Mouse (Mus musculus): ENCODE measurements around the gene Nes. TPM values are rescaled to one million over a fixed set of nuclear protein-coding genes. Genes with fewer than 3 reads are reported as not detected.

Nes gene
- polyA plus RNA-seq, 1 experiment from 2014 or later, result 31.8 TPM

- ATAC-seq (ENCODE audit: low FRiP score, low read depth), result peak; percentile 72
- Histone ChIP-seq H3K4me2 (peak overlapping the region; percentile 73), H3K4me3 (peak overlapping the region; percentile 38), H3K4me1 (replicated peaks) (peaks cover 54% of the 10 kb centered on the region), H3K36me3 (no peaks in the 10 kb centered on the region), H3K27me3 (0 out of 2 replicates have a peak, but pooled peaks cover 5% of the 10 kb centered on the region), H3K9ac (peak overlapping the region; percentile 28; the same call in 1 of the 2 replicates), H3K9me3 (no peaks in the 10 kb centered on the region), H3K27ac (replicated peaks) (peak overlapping the region; percentile 68)
- WGBS, result under 1% methylated on average over 15 of the region's 15 CpGs
Measured at GRCm38 (mm10) chr3:87987633-87988032, 16.8 kb downstream of the Nes start.

- Histone ChIP-seq H3K4me2 (peak overlapping the region; percentile 73), H3K36me3 (no peaks in the 10 kb centered on the region), H3K4me1 (replicated peaks) (peaks cover 49% of the 10 kb centered on the region), H3K27ac (replicated peaks) (peak overlapping the region; percentile 68), H3K4me3 (peak overlapping the region; percentile 38), H3K9me3 (no peaks in the 10 kb centered on the region), H3K27me3 (peaks cover 8% of the 10 kb centered on the region), H3K9ac (peak overlapping the region; percentile 28; the same call in 1 of the 2 replicates)
- 11% methylated on average over 15 of the region's 15 CpGs for WGBS
- ATAC-seq (ENCODE audit: low FRiP score, low read depth), result peak; percentile 5; the same call in 1 of the 2 replicates
Measured at GRCm38 (mm10) chr3:87988068-87988467, 17.2 kb downstream of the Nes start.

GRCm38 (mm10) chr3:87989935-87990334 lies 19.1 kb downstream of the Nes start:
- H3K9ac ChIP-seq, result no peak overlapping the region
- WGBS, result 42% methylated on average over 10 of the region's 10 CpGs
- no peak overlapping the region for H3K4me3 ChIP-seq
- H3K4me2 ChIP-seq, result no peak overlapping the region
- H3K4me1 ChIP-seq (replicated peaks), result peaks cover 36% of the 10 kb centered on the region
- ATAC-seq (ENCODE audit: low FRiP score, low read depth), result no peak
- H3K27ac ChIP-seq (replicated peaks), result no peak overlapping the region
- H3K9me3 ChIP-seq, result no peaks in the 10 kb centered on the region
- H3K27me3 ChIP-seq, result peaks cover 25% of the 10 kb centered on the region
- H3K36me3 ChIP-seq, result no peaks in the 10 kb centered on the region

GRCm38 (mm10) chr3:87993436-87993835 lies 22.6 kb downstream of the Nes start:
- Histone ChIP-seq H3K36me3 (no peaks in the 10 kb centered on the region), H3K4me2 (no peak overlapping the region), H3K27me3 (peaks cover 58% of the 10 kb centered on the region), H3K9ac (no peak overlapping the region), H3K4me3 (no peak overlapping the region), H3K27ac (replicated peaks) (no peak overlapping the region), H3K4me1 (replicated peaks) (peaks cover 18% of the 10 kb centered on the region), H3K9me3 (no peaks in the 10 kb centered on the region)
- no peak for ATAC-seq (ENCODE audit: low FRiP score, low read depth)
- 6% methylated on average over 5 of the region's 6 CpGs for WGBS

- H3K27me3 ChIP-seq, result peaks cover 73% of the 10 kb centered on the region
- H3K4me2 ChIP-seq, result no peak overlapping the region
- 29% methylated on average over 11 of the region's 11 CpGs for WGBS
- ATAC-seq (ENCODE audit: low FRiP score, low read depth), result no peak
- H3K9ac ChIP-seq, result no peak overlapping the region
- H3K36me3 ChIP-seq, result no peaks in the 10 kb centered on the region
- H3K4me1 ChIP-seq (replicated peaks), result peaks cover 31% of the 10 kb centered on the region
- H3K27ac ChIP-seq (replicated peaks), result no peak overlapping the region
- H3K9me3 ChIP-seq, result no peaks in the 10 kb centered on the region
- H3K4me3 ChIP-seq, result no peak overlapping the region
Measured at GRCm38 (mm10) chr3:87995331-87995730, 24.5 kb downstream of the Nes start.

- H3K4me2 ChIP-seq, result peak overlapping the region; percentile 97
- H3K9me3 ChIP-seq, result no peaks in the 10 kb centered on the region
- peaks cover 40% of the 10 kb centered on the region for H3K4me1 ChIP-seq (replicated peaks)
- H3K4me3 ChIP-seq, result peak overlapping the region; percentile 49
- WGBS, result 8% methylated on average over 15 of the region's 15 CpGs
- ATAC-seq (ENCODE audit: low FRiP score, low read depth), result no peak
- H3K27ac ChIP-seq (replicated peaks), result no peak overlapping the region
- H3K36me3 ChIP-seq, result no peaks in the 10 kb centered on the region
- H3K27me3 ChIP-seq, result peaks cover 83% of the 10 kb centered on the region
- 0 out of 2 replicates have a peak overlapping the region, but pooled peaks have one; percentile 56 for H3K9ac ChIP-seq
Measured at GRCm38 (mm10) chr3:87996401-87996800, 25.5 kb downstream of the Nes start.

GRCm38 (mm10) chr3:87996971-87997614 lies 26.2 kb downstream of the Nes start:
- Histone ChIP-seq H3K4me1 (replicated peaks) (peaks cover 47% of the 10 kb centered on the region), H3K27me3 (peaks cover 90% of the 10 kb centered on the region), H3K4me2 (peak overlapping the region; percentile 97), H3K4me3 (peak overlapping the region; percentile 49), H3K9me3 (no peaks in the 10 kb centered on the region), H3K36me3 (no peaks in the 10 kb centered on the region), H3K27ac (replicated peaks) (no peak overlapping the region), H3K9ac (peak overlapping the region; percentile 56)
- under 1% methylated on average over 49 of the region's 49 CpGs for WGBS
- ATAC-seq (ENCODE audit: low FRiP score, low read depth), result no peak

GRCm38 (mm10) chr3:87998747-87999146 lies 27.9 kb downstream of the Nes start:
- peak overlapping the region; percentile 75 for H3K27ac ChIP-seq (replicated peaks)
- H3K9me3 ChIP-seq, result no peaks in the 10 kb centered on the region
- H3K4me1 ChIP-seq (replicated peaks), result peaks cover 55% of the 10 kb centered on the region
- 2% methylated on average over 5 of the region's 7 CpGs for WGBS
- no peaks in the 10 kb centered on the region for H3K36me3 ChIP-seq
- H3K27me3 ChIP-seq, result peaks cover 97% of the 10 kb centered on the region
- H3K4me3 ChIP-seq, result peak overlapping the region; percentile 45
- H3K9ac ChIP-seq, result peak overlapping the region; percentile 44; the same call in 1 of the 2 replicates
- peak; percentile 70 for ATAC-seq (ENCODE audit: low FRiP score, low read depth)
- H3K4me2 ChIP-seq, result peak overlapping the region; percentile 97

GRCm38 (mm10) chr3:87999243-87999895 lies 28.5 kb downstream of the Nes start:
- Histone ChIP-seq H3K36me3 (no peaks in the 10 kb centered on the region), H3K9ac (peak overlapping the region; percentile 44), H3K27me3 (peaks cover 96% of the 10 kb centered on the region), H3K27ac (replicated peaks) (peak overlapping the region; percentile 75), H3K4me3 (peak overlapping the region; percentile 45), H3K4me1 (replicated peaks) (peaks cover 55% of the 10 kb centered on the region), H3K9me3 (no peaks in the 10 kb centered on the region), H3K4me2 (peak overlapping the region; percentile 97)
- no peak for ATAC-seq (ENCODE audit: low FRiP score, low read depth)
- under 1% methylated on average over 38 of the region's 38 CpGs for WGBS

GRCm38 (mm10) chr3:88000181-88000580 lies 29.3 kb downstream of the Nes start, which contains the start of gene Bcan:
Gene Bcan, minus strand, starts transcription at chr3:88000230.
- Histone ChIP-seq H3K4me3 (peak within 1 kb of the TSS; percentile 45), H3K27me3 (peaks cover 88% of the 10 kb centered on the region)

GRCm38 (mm10) chr3:88000816-88001595 lies 30.1 kb downstream of the Nes start:
- 17% methylated on average over 11 of the region's 11 CpGs for WGBS
- peak overlapping the region; percentile 45 for H3K4me3 ChIP-seq
- H3K9ac ChIP-seq, result peak overlapping the region; percentile 44; the same call in 1 of the 2 replicates
- H3K9me3 ChIP-seq, result no peaks in the 10 kb centered on the region
- peaks cover 55% of the 10 kb centered on the region for H3K4me1 ChIP-seq (replicated peaks)
- H3K4me2 ChIP-seq, result peak overlapping the region; percentile 97
- no peak for ATAC-seq (ENCODE audit: low FRiP score, low read depth)
- H3K36me3 ChIP-seq, result no peaks in the 10 kb centered on the region
- peak overlapping the region; percentile 75 for H3K27ac ChIP-seq (replicated peaks)
- H3K27me3 ChIP-seq, result peaks cover 80% of the 10 kb centered on the region

More at GRCm38 (mm10) chr3:88000181-88000580, 29.3 kb downstream of the Nes start, which contains the start of gene Bcan:
- Histone ChIP-seq H3K9ac (peak within 1 kb of the TSS; percentile 44), H3K36me3 (no peaks in the 10 kb centered on the region), H3K4me2 (peak within 1 kb of the TSS; percentile 97), H3K27ac (replicated peaks) (peak within 1 kb of the TSS; percentile 75), H3K9me3 (no peaks in the 10 kb centered on the region), H3K4me1 (replicated peaks) (peaks cover 55% of the 10 kb centered on the region)
- under 1% methylated on average over 38 of the region's 39 CpGs for WGBS
- ATAC-seq (ENCODE audit: low FRiP score, low read depth), result no peak

Data from hindbrain, embryonic 15.5 days (tissue).